Mouse (Mus musculus) spleen, adult 2 months (tissue): ENCODE measurements around the gene Ccm2l.

Experiments
- CTCF ChIP-seq: fragments of 200-500 bp; IDR thresholded peaks from 2 replicates; pipeline ENCODE4 v1.5.1; 2011; ENCODE audit warnings: mild to moderate bottlenecking, inconsistent platforms; ENCODE audit not compliant: insufficient read depth, insufficient read length, insufficient replicate concordance; ENCODE audit errors: extremely low read depth
- POLR2A ChIP-seq: fragments of 200-500 bp; IDR thresholded peaks from 2 replicates; pipeline ENCODE4 v1.6.1; 2011; ENCODE audit warnings: low read depth, low read length, inconsistent platforms

DNA sequence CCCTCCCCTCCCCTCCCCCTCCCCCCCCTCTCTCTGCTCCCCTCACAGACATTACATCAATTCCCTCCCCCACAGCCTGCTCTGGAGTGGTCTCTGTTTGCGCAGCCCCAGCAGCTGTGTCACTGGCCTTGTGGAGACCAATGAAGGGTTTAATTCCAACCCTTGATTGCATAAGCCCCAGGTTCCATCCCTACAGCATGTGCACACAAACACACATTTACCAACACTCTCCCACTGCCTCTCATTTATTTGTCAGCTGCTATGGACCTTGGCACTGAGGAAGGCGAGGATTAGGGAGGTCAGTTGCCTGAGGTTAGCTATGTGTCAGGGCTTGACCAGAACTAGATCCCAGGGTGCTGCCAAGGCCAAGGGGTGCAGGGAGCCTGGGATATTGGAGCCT, 10.2 kb downstream of the Ccm2l start:
- TF ChIP-seq POLR2A (no peak), CTCF (no peak)
